Mouse (Mus musculus): ENCODE data around the gene Snrnp48.

The Snrnp48 gene

DNA sequence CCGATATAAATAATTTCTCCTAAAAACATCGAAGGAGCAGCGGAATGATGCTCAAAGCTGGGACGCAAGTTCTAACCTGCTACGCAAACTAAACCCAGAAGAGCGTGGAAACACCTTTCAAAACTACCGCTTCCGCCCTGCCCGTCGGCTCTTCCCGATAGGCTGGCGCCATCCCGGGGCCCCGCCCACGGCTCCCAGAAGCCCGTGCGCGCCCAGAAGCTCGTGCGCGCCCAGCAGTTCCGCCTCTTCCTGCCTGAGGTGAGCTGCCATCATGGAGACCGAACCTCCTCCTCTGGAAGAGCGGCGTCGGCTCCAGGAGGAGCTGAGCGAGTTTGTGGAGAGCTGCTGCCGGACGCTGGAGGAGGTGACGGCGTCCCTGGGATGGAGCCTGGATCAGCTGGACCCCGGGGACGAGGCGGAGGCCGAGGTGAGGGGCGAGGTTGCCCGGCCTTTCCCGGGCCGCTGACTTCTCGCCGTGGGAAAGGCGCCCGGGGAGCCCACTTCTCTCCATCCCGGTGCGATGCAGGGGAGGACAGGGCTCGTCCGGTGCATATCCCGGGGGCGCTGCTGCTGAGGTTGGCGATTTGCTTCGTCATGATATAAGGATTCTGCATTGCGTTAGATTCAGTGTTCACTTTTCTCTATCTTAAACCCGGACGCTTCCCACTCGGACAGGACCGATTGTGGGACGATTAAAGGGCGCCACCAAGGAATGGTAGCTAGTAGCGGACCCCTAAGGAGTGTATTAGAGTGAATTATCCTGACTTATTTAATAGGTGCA, at the start of gene Snrnp48:
Gene Snrnp48 (plus strand): TSS at position 237 of the 781 bp plus-strand sequence.
- DNase-seq (ENCODE audit: low spot score in 2 of 2): peak; percentile 74 to 85

DNA sequence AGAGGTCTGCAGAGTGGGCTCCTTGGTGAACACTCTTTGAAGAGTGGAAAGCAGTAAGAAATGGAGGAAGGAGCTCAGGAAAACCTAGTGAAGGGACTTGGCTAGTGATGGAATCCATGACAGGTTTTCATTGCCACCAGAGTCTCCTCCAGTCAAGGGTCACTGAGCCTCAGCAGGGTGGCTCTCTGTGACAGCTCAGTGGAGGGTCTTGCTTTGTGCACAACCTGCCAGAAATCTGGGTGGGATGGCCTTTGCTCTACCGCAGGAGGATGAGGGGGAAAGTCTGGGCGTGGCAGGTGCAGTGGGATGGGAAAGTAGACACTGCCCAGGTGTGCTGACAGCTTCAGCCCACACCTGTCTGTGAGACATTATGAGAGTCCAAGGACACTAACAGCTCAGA, 49.2 kb upstream of the Snrnp48 start:
- DNase-seq (ENCODE audit: low spot score in 2 of 2): no peak

DNA sequence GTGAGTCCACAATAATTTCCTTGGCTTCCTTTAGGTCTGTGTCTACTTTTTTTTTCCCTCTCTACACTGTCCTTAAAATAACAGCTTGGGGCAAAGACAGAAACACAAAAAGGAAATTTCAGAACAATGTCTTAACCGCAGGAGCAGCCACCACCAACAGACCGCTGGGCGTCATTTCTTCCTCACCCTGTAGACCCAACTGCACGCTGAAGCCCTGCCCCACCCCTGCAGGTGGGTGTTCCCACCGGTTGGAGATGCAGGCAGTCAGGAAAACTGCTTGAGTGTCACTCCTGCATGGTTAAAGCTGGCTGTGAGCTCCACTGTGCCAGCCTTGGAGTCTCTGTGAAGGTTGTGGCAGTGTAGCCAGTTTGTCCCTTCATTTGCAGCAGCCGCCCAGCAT, 47.1 kb upstream of the Snrnp48 start:
- no peak for DNase-seq (ENCODE audit: low spot score in 2 of 2)

DNA sequence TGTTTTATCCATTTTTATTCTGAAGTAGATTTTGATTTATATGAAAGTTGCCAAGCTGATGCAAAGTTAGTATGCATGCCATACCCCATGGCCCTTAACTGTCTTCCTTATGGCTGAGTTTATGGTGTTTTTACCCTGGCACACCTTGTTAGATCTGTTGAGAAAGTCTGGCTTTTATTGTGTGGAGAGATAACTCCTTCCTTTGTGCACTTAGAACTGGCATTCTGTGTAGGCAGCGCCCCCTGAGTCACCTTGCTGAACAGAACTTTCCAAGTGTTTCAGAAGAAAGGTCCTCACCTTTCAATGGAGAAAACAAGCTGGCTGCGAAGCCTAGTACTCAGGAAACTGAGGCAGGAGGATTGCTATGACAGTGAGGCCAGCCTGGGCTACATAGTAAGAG, 42.7 kb upstream of the Snrnp48 start:
- DNase-seq (ENCODE audit: low spot score in 2 of 2): no peak

DNA sequence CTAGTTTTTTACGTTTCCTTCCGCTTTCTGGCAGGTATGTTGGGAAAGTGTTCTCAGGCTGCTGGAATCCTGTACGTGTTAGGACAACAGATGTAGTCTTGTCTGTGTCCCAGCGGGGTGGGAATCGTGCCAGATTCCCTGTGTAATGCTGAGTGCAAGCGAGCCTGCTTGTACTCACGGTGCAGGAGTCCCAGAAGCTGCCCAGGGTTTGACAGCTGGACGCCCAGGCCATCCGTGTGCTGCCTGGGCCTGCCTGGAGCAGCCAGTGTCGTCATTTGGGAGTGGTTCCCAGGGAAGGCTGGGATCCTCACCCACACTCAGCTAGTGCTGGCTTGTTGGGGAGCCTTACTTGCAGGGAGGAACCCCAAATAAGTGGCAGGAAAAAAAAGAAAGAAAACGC, 42.1 kb upstream of the Snrnp48 start:
- DNase-seq (ENCODE audit: low spot score in 2 of 2): no peak

DNA sequence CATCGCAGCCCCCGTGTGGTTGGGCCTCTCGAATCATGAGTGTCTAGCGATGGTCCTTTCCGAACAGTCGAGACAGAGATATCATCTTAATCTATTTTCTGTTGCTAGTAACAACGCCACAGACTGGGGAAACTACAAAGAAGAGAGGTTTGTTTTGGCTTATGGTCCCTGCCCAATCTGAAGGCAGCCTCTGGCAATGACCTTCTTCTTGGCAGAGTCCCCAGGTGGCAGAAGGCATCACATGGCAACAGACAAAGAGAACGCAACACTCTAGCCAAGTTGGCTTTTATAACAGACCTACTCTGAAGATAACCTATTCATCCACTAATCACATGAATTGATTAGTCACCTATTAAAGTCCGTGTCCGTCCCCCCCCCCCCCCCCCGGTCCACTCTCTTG, 39.8 kb upstream of the Snrnp48 start:
- no peak for DNase-seq (ENCODE audit: low spot score in 2 of 2)

DNA sequence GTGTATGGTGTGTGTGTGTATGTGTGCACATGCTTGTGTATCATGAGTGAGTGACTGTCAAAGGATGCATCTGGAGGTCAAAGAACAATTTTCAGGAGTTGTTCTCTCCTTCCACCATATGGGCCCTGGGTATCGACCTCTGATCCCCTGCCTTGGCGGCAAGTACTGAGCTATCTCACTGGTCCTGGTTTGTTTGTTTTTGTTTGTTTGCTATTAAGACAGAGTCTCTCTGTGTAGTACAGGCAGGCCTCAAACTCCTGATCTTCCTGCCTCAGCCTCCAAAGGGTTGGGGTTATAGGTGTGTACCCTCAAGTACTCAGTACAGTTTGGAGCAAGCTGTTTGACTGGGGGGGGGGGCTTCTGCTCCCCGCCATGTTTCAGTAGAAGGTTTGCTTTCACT, 37.7 kb upstream of the Snrnp48 start:
- DNase-seq (ENCODE audit: low spot score in 2 of 2): no peak

DNA sequence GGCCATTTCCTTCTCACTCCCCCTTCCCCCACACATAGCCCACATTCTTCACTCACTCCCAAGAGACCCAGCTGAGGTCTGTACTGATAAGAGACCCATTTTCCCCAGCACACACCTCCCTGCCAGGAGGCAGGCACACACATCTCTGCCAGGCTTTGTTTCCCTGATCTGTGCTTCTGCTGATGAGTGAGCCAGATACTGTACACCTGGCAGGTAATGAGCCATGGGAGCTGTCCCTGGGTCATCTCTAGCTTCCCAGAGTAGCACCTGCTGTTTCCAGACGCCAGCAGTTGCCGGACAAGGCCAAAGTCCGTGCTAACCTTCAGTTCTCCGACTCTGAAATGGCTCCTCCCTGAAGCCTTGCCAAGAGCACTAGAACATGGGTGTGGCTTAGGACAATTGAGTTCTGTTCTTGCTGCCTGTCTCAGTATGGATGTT, 34.0 kb upstream of the Snrnp48 start:
- DNase-seq (ENCODE audit: low spot score in 2 of 2): no peak

DNA sequence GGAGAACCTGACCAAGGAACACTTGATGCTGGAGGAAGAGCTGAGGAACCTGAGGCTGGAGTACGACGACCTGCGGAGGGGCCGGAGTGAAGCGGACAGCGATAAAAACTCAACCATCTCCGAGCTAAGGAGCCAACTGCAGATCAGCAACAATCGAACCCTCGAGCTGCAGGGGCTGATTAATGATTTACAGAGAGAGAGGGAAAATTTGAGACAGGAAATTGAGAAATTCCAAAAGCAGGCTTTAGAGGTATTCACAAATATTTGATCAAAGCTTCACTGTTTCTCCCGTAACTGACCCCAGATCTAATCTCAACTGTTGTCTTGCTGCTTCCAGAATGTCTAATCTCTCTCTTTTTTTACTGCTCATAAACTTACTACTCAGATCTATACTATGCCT, 11.3 kb upstream of the Snrnp48 start:
- no peak for DNase-seq (ENCODE audit: low spot score in 2 of 2)

DNA sequence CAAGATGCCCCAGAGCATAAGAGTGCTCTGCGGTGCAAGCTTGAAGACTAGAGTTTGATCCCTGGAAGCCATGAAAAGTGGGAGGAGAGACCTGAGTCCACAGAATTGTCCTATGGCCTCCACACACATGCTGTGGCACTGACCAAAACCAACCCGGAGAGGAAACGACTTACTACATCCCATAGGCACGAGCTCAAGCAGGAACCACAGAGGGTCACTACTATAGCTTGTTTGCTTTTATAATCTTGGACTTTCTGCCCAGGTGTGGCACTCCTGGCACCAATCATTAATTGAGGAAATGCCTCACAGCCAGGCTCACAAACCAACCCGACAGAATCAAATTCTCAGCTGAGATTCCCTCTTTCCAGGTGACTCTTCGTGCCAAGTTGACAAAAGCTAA, 3.3 kb upstream of the Snrnp48 start:
- DNase-seq (ENCODE audit: low spot score in 2 of 2): no peak

DNA sequence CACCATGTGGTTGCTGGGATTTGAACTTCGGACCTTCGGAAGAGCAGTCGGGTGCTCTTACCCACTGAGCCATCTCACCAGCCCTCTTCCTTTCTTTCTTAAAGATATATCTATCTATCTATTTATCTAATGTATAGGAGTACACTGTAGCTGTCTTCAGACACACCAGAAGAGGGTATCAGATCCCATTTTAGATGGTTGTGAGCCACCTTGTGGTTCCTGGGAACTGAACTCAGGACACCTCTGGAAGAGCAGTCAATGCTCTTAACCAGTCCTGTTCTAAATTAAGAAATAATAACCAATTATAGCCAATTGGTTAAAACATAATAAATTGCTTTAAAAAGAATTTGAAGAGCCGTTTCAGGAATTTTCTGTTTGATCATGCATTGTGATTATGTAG, 567 bp upstream of the Snrnp48 start:
- DNase-seq (ENCODE audit: low spot score in 2 of 2): no peak

DNA sequence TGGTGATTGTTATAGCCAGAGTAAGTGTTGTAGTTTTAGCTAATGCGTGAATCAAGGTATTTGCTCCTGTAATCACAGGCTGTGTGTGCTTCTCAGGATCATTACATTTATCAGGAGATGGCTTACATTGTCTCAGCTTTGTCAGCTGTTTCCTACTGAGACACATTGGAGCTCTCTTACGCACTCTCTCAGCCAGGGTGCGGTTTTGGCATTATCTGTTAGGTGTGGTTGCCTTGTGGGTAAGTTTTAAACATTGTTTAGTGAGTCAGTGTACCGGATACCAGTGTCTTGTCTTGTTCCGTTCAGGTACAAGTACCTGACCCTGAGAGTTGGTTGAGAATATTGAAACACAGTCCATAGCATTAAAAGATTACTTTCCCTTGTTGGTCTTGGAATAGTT, 6.4 kb downstream of the Snrnp48 start:
- DNase-seq (ENCODE audit: low spot score in 2 of 2): no peak

DNA sequence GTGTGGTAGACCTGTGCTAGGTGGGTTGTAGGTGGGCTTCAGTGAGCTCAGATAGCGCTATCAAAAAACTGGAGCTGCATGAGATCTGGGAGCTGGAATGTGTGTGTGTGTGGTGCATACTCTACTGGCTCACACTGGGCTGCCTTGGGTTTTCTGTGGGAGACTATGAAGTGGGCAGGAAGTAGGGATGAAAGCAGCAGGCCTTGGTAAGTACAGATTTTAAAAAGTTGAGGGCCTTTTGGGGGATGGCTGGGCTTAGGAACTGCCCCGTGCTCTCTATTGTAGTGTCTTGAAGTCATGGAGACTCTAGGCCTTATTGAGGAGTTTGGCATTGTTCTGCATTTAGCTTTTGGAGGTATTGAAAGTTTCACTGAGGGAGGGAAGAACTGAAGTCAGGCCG, 13.9 kb downstream of the Snrnp48 start:
- DNase-seq (ENCODE audit: low spot score in 2 of 2): no peak

DNA sequence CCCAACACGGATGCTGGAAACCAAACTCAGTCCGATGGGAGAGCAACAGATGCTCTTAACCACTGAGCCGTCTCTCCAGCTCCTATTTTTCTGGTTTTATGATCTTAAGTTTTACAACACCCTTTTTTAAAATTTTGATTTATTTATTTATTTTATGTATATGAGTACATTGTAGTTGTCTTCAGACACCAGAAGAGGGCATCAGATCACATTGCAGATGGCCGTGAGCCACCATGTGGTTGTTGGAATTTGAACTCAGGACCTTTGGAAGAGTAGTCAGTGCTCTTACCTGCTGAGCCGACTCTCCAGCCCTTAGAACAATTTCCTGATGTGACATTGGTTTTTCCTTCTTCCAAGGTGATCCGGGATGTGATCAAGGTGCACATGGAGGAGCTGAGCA, 15.6 kb downstream of the Snrnp48 start:
- DNase-seq (ENCODE audit: low spot score in 2 of 2): no peak

DNA sequence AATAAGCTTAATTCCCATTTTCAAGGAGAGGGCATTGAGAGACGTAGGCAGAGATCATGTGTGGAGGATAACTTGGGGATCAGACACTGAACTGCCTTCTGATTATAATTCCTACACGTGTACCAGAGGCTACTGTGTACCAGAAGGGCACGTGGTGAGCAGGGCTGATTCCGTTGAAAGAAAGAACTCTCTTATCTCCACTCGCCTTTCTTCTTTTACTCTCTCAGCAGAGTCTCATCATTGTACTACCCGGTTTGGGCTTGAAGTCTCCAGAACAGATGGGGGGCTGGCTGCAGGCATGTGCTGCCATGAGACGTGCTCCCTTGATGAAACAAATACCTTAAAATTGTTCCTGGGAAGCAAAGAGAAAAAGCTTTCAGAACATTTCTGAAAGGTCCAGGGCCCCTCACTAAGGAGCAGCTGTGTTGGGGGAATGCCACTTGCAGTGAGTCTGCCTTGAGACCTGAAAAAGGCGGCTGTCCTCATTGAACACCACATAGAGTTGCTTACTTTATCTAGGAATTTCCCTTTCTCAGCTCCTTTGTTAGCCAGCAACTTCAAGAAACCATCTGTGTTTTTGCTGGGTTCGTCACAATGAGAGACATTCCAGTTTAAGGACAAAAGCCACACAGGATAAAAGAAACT, 25.6 kb downstream of the Snrnp48 start:
- no peak for DNase-seq (ENCODE audit: low spot score in 2 of 2)

DNA sequence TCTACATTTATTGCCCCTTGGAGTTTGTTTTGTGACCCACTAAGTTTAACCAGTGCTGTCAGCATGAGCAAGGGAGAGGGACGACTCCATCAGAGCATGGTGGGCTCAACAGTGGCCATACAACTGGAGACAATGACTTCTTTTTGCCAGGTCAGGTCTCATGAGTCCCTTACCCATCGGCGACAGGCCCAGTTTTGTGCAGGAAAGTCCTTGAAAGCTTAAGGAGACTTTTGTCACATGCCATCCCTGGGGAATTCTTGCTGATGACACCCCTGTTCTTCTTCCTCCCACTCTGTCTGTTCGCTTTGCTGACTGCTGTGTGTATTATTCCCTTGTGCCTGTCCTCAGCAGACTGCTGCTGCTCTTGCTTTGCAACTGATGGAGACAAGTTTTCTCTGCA, 27.7 kb downstream of the Snrnp48 start:
- DNase-seq (ENCODE audit: low spot score in 2 of 2): no peak

DNA sequence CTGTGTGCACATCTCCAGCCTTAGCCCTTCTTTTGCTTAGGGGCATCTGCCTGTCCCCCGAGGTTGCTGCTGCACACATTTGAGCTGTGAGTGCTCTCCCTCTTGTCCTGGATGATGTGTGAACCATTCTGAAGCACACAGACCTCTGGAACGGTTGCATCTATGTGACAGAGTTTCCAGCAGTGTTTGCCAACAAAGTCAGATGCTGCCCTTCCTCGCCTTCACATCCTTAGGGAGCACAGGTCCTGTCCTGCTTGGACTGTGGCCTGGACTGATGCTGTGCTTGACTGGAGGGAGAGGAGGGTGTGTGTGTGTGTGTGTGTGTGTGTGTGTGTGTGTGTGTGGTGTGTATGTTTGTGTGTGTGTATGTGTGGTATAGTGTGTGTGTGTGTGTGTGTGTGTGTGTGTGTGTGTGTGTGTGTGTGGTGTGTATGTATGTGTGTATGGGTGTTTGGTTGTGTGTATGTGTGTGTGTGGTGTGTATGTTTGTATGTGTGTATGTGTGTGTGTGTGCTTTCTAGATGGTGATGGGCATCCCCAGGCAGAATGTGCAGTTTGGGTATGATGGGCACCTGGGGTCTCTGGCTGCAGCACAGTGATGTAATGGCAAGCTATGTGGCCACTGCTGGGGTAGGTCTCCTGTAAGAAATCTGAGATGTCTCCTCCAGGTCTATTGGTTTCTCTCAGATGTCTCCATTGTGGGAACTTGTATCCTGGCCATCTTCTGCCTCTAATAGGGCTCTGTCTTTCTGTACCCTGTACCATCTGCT, 28.3 kb downstream of the Snrnp48 start:
- no peak for DNase-seq (ENCODE audit: low spot score in 2 of 2)

DNA sequence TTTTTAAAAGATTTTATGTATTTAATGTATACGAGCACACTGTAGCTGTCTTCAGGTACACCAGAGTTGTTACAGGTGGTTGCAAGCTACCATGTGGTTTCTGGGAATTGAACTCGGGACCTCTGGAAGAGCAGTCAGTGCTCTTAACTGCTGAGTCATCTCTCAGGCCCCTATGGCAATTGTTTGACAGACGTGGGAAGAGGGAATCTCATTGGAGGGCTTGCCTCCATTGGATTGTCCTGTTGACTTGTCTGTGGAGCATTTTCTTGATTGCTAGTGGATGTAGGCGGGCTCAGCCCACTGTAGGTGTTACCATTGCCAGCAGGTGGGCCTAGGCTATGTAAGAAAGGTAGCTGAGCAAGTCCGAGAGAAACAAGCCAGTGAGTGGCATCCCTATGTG, 29.9 kb downstream of the Snrnp48 start:
- no peak for DNase-seq (ENCODE audit: low spot score in 2 of 2)

DNA sequence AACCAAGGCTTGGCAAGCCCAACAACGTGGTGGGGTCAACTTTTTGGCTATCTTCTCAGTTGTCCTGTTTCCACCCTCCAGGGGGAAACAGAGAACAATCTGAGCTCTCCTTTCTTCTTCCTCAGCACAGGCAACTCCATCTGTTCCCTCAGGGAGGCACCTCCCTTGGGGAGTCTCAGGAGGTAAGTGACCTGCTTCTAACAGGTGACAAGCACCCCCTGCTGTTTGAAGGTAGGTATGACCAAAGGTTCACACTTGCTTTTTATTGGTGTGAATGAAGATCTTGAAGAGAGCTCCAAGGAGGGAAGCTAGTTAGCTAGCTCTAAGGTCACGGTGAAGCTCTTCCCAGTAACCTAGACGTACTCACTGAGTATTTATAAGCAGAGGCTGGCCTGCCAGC, 30.6 kb downstream of the Snrnp48 start:
- peak; percentile 4 to 15 for DNase-seq (ENCODE audit: low spot score in 2 of 2)

DNA sequence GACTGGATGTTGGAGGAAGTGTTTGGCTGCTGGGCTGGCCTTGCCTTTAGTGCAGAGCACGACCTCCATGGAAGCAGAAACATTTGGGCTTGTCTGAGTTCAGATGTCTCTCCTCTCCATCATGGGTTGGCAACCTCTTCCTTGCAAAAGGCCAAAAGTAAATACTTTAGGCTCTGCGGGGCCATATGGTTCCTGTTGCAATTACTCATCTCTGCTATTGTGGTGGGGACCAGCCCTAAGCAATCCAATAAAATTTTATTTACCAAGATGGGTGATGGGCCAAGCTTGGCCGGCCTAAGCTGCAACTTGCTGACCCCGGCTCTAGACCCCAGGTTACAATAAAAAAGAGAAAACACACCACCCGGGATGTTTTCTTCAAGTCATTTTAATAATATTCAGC, 43.4 kb downstream of the Snrnp48 start:
- no peak for DNase-seq (ENCODE audit: low spot score in 2 of 2)

DNA sequence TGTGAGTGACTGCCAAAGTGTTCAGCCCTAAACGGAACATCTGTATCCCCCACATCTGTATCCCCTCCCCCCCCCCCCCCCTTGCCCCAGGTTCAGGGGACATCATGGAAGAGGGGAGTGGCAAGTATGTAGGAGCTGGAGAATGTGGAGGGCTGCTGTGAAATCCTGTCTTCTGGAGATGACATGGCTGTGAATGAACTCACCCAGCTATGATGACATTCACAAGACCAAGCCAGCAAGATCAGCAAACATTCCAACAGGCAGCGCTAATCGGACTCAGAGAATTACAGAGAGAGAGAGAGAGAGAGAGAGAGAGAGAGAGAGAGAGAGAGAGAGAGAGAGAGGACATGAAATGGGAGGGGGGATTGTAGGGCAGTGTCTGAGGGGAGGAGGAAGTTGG, 46.5 kb downstream of the Snrnp48 start:
- no peak for DNase-seq (ENCODE audit: low spot score in 2 of 2)

DNA sequence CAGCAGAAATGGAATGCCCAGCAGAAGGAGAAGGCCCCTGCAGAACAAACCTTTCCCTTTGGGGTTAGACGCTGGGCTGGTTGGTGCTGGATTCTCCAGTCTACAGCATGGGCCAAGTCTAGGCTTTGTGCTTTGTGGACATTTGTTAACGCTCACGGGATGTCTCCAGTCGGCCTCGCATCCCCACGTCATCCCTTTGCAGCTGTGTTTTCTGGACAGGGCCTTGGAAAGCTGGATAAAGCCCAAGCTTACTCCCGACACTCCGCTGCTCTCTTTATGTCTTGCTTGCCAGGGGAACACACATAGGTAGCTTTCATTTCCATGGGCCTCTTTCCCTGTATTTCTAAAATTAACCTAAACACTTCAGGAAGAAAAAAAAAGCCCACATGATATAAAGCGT, 49.0 kb downstream of the Snrnp48 start:
- DNase-seq (ENCODE audit: low spot score in 2 of 2): no peak

DNA sequence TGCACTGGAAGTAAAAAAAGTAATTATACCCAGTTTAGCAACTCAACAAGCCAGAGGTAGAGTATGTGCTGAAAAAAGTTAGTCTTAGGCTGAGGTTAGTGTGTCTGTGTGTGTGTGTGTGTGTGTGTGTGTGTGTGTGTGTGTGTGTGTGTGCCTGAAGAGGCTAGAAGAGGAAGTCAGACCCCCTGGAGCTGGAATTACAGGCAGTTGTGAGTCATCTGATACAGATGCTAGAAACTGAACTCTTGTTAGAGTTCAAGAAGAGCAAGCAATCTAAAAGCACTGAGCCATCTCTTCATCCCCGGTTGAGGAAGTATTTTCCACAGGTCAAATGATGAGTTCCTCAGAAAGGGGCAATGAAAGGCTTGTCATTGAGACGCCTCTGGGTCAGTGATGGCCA, 54.2 kb downstream of the Snrnp48 start:
- no peak for DNase-seq (ENCODE audit: low spot score in 2 of 2)

All from thymus, postnatal 10 days (tissue).